Mouse (Mus musculus) monocyte, adult 2 months (primary cell): ENCODE measurements around the gene Trim2.

Experiments
- DNase-seq, 2 experiments: peaks; one replicate each; pipeline ENCODE4 v3.0.0; 2022; ENCODE audit warnings: low spot score in 2 of 2, low read depth in 1 of 2

Trim2 gene

GRCm38 (mm10) chr3:84155146-84155545 is 151.5 kb downstream of the Trim2 start:
- DNase-seq, result no peak

- no peak for DNase-seq
These were observed 151.9 kb downstream of the Trim2 start for GRCm38 (mm10) chr3:84154721-84155141.

GRCm38 (mm10) chr3:84149831-84150230 is 156.8 kb downstream of the Trim2 start:
- DNase-seq, result no peak

GRCm38 (mm10) chr3:84140947-84141346 is 165.7 kb downstream of the Trim2 start:
- no peak for DNase-seq

- no peak for DNase-seq
These were observed 170.2 kb downstream of the Trim2 start for GRCm38 (mm10) chr3:84136509-84136908.

- DNase-seq, result no peak
These were observed 170.7 kb downstream of the Trim2 start for GRCm38 (mm10) chr3:84135933-84136332.

GRCm38 (mm10) chr3:84135387-84135786 is 171.3 kb downstream of the Trim2 start:
- no peak for DNase-seq

GRCm38 (mm10) chr3:84131369-84131768 is 175.3 kb downstream of the Trim2 start:
- DNase-seq, result no peak

GRCm38 (mm10) chr3:84130776-84131175 is 175.9 kb downstream of the Trim2 start:
- DNase-seq, result no peak

- no peak for DNase-seq
These were observed 177.5 kb downstream of the Trim2 start for GRCm38 (mm10) chr3:84128871-84129870.

GRCm38 (mm10) chr3:84127431-84127830 is 179.2 kb downstream of the Trim2 start:
- DNase-seq, result no peak

GRCm38 (mm10) chr3:84126721-84127120 is 180.0 kb downstream of the Trim2 start:
- DNase-seq, result no peak

GRCm38 (mm10) chr3:84125704-84126289 is 180.9 kb downstream of the Trim2 start:
- DNase-seq, result no peak

- DNase-seq, result no peak
These were observed 183.2 kb downstream of the Trim2 start for GRCm38 (mm10) chr3:84123461-84123860.

- no peak for DNase-seq
These were observed 188.0 kb downstream of the Trim2 start for GRCm38 (mm10) chr3:84118718-84119117.

- no peak for DNase-seq
These were observed 188.5 kb downstream of the Trim2 start for GRCm38 (mm10) chr3:84118178-84118577.
